Mouse (Mus musculus) heart, postnatal 0 days (tissue): ENCODE data around the gene Gm10375.
"Not testable (repeated sequence)": the region's sequence is repeated elsewhere in the genome, so short reads cannot be mapped to it uniquely, and the experiment has no call there.

Source experiments
- CTCF ChIP-seq: IDR thresholded peaks from 2 replicates; pipeline ENCODE4 v1.5.1; 2016; ENCODE audit warnings: antibody characterized with exemption, control low read depth, low read depth
- EP300 ChIP-seq: IDR thresholded peaks from 2 replicates; pipeline ENCODE4 v1.6.1; 2016; ENCODE audit warnings: antibody characterized with exemption, low read depth

DNA sequence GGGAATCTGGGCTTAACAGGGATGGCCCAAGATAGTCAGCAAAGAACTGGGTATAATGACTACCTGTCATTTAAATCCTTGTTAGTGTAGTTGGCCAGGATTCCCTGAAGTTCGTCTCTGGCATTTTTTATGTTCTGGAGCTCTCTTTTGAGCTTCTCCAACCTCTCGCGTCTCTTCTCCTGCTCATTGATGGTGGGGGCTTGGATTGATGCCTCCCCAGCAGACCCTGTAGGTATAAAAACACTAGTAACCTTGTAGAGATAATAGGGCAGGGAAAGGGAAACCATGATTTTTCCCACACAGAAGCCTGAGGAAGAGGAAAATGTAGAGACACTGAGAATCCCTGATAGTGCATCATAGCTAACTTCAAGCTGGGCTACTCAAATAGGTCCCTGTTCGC is 29.8 kb downstream of the Gm10375 start:
- not testable (repeated sequence) for TF ChIP-seq CTCF, EP300
